Mouse (Mus musculus): ENCODE results near the gene Gm20828. TPM values are rescaled to one million over a fixed set of nuclear protein-coding genes. Genes with fewer than 3 reads are reported as not detected.
"Not testable (repeated sequence)": the region's sequence is repeated elsewhere in the genome, so short reads cannot be mapped to it uniquely, and the experiment has no call there.

Gene Gm20828
- total RNA-seq (2021), result not detected
- long read RNA-seq, experiment 1, result 0 reads
- long read RNA-seq, experiment 2, result 0 reads

GRCm38 (mm10) chrY:11199274-11199673 is at the start of gene Gm20828:
Gene Gm20828, minus strand, starts transcription at chrY:11199374.
- not testable (repeated sequence) for DNase-seq (ENCODE audit: low spot score in 2 of 2)
